Mouse (Mus musculus) myocyte (in vitro differentiated cells): ENCODE measurements around the gene 2300009A05Rik. TPM values are rescaled to one million over a fixed set of nuclear protein-coding genes. Genes with fewer than 3 reads are reported as not detected.

ENCODE experiments used
- H3K27me3 ChIP-seq: one replicate; pipeline ENCODE4 v1.6.1; 2011; ENCODE audit not compliant: control insufficient read depth, insufficient read depth, insufficient read length
- H3K36me3 ChIP-seq: one replicate; pipeline ENCODE4 v1.6.1; 2011; ENCODE audit not compliant: control insufficient read depth, insufficient read depth
- H3K4me2 ChIP-seq: one replicate; pipeline ENCODE4 v1.6.1; 2011; ENCODE audit warnings: low read depth, control low read depth
- H3K4me3 ChIP-seq: one replicate; pipeline ENCODE4 v1.5.1; 2011; ENCODE audit warnings: mild to moderate bottlenecking, control low read depth, moderate library complexity
- H3K79me2 ChIP-seq: one replicate; pipeline ENCODE4 v1.6.1; 2011; ENCODE audit not compliant: control insufficient read depth, insufficient read depth
- H3ac ChIP-seq: one replicate; pipeline ENCODE4 v1.6.1; 2011; ENCODE audit not compliant: control insufficient read depth, insufficient read length
- CEBPB ChIP-seq: IDR thresholded peaks from 2 replicates; pipeline ENCODE4 v1.6.1; 2011; ENCODE audit warnings: mild to moderate bottlenecking, moderate library complexity; ENCODE audit not compliant: poor library complexity, insufficient read depth, severe bottlenecking
- E2F4 ChIP-seq: IDR thresholded peaks from one replicate; pipeline ENCODE4 v1.6.1; 2011; ENCODE audit warnings: mild to moderate bottlenecking, control low read depth, moderate library complexity; ENCODE audit not compliant: insufficient read depth
- MAX ChIP-seq: IDR thresholded peaks from one replicate; pipeline ENCODE4 v1.6.1; 2011; ENCODE audit warnings: low read depth, mild to moderate bottlenecking, control low read depth
- MYOD1 ChIP-seq, 3 experiments: IDR thresholded peaks; one replicate each; pipeline ENCODE4 v1.6.1; 2011; ENCODE audit warnings: control low read depth in 2 of 3, low read depth in 2 of 3, mild to moderate bottlenecking in 2 of 3, moderate library complexity in 1 of 3; ENCODE audit not compliant: insufficient read length in 2 of 3, control insufficient read depth in 1 of 3
- MYOG ChIP-seq, 3 experiments: IDR thresholded peaks; one replicate each; pipeline ENCODE4 v1.6.1; 2011; ENCODE audit warnings: control low read depth in 2 of 3, low read depth in 2 of 3, mild to moderate bottlenecking in 2 of 3; ENCODE audit not compliant: insufficient read length in 2 of 3, control insufficient read depth in 1 of 3, insufficient read depth in 1 of 3
- POLR2A ChIP-seq: IDR thresholded peaks from one replicate; pipeline ENCODE4 v1.6.1; 2011; ENCODE audit warnings: low read depth, mild to moderate bottlenecking, control low read depth, moderate library complexity; ENCODE audit not compliant: insufficient read length
- POLR2AphosphoS2 ChIP-seq: IDR thresholded peaks from one replicate; pipeline ENCODE4 v1.6.1; 2011; ENCODE audit warnings: low read depth, control low read depth; ENCODE audit not compliant: insufficient read length
- REST ChIP-seq: IDR thresholded peaks from one replicate; pipeline ENCODE4 v1.6.1; 2011; ENCODE audit warnings: mild to moderate bottlenecking, control low read depth, moderate library complexity; ENCODE audit not compliant: insufficient read depth, insufficient read length
- SRF ChIP-seq: IDR thresholded peaks from one replicate; pipeline ENCODE4 v1.6.1; 2011; ENCODE audit warnings: low read depth; ENCODE audit not compliant: control insufficient read depth, insufficient read length
- TCF12 ChIP-seq: IDR thresholded peaks from one replicate; pipeline ENCODE4 v1.6.1; 2011; ENCODE audit warnings: mild to moderate bottlenecking, control low read depth; ENCODE audit not compliant: poor library complexity, insufficient read depth, severe bottlenecking
- TCF3 ChIP-seq: IDR thresholded peaks from one replicate; pipeline ENCODE4 v1.6.1; 2011; ENCODE audit warnings: low read depth, control low read depth; ENCODE audit not compliant: insufficient read length
- USF1 ChIP-seq: IDR thresholded peaks from one replicate; pipeline ENCODE4 v1.6.1; 2011; ENCODE audit warnings: low read depth, mild to moderate bottlenecking, control low read depth, moderate library complexity
- polyA plus RNA-seq: library from polyadenylated mRNA; unstranded; fragments of >200 nt; fragmentation: generic; extraction: Trizol; gene quantifications from one replicate; pipeline ENCODE4 v1.2.1, GENCODE M21; 2012; ENCODE audit warnings: missing spikeins

2300009A05Rik gene
- polyA plus RNA-seq, 1 experiment: 26.5 TPM

DNA sequence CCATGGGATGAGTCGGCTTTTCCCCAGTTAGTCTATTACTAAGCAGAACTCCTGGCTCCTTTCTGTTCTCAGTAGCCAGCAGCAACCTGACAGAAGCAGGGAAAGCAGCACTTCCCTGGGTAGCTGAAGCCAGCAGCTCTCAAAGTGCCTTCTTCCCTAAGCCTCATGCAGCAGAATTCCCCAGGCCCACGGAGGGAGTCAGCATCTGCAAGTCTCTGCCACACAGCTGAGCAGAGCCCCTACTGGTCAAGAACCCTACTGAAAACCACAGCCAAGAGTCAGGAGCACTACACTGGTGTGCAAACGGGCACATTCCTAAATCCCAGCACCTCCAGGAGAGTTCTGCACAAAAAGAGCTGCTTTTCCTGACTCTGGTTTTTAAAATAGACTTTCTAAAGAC lies 38.6 kb downstream of the 2300009A05Rik start:
- no peak overlapping the region for H3K4me3 ChIP-seq
- no peak overlapping the region for H3ac ChIP-seq
- no peaks in the 10 kb centered on the region for H3K27me3 ChIP-seq
- H3K36me3 ChIP-seq: no peaks in the 10 kb centered on the region
- no peak overlapping the region for H3K4me2 ChIP-seq
- no peaks in the 10 kb centered on the region for H3K79me2 ChIP-seq
- TF ChIP-seq MYOG (IDR thresholded peaks at IDR 0.05; ENCODE audit: control insufficient read depth in 1 of 3, insufficient read depth in 1 of 3, insufficient read length in 2 of 3, low read depth in 2 of 3): no peak

DNA sequence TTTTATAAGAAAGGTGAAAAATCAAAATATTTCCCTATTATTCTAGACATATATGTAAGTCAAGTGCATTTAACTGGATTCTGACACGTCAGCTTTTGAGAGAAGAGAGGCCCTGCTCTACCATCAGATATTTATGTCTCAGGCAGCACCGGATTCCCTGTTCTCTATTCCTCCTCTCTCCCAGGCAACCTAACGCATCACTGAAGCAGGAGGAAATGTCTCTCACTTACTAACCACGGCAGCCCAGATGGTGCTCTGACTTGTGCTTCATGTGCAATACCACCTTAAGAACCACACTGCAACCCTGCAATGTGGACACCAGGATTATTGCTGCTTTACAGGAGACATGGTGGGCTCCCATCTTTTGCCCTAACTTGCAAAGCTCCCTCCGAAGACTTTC lies 40.0 kb downstream of the 2300009A05Rik start:
- H3K79me2 ChIP-seq: no peaks in the 10 kb centered on the region
- no peak overlapping the region for H3K4me3 ChIP-seq
- no peak for TF ChIP-seq MYOD1 (IDR thresholded peaks at IDR 0.05; ENCODE audit: control insufficient read depth in 1 of 3, insufficient read length in 2 of 3, low read depth in 2 of 3)
- TF ChIP-seq E2F4: no peak
- no peak for TF ChIP-seq TCF12
- TF ChIP-seq TCF3: no peak
- no peak for TF ChIP-seq POLR2AphosphoS2
- TF ChIP-seq MAX: no peak
- TF ChIP-seq USF1: no peak
- no peak for TF ChIP-seq CEBPB
- TF ChIP-seq MYOG (IDR thresholded peaks at IDR 0.05; ENCODE audit: control insufficient read depth in 1 of 3, insufficient read depth in 1 of 3, insufficient read length in 2 of 3, low read depth in 2 of 3): no peak
- no peak overlapping the region for H3K4me2 ChIP-seq
- H3K27me3 ChIP-seq: no peaks in the 10 kb centered on the region
- no peaks in the 10 kb centered on the region for H3K36me3 ChIP-seq
- no peak overlapping the region for H3ac ChIP-seq

DNA sequence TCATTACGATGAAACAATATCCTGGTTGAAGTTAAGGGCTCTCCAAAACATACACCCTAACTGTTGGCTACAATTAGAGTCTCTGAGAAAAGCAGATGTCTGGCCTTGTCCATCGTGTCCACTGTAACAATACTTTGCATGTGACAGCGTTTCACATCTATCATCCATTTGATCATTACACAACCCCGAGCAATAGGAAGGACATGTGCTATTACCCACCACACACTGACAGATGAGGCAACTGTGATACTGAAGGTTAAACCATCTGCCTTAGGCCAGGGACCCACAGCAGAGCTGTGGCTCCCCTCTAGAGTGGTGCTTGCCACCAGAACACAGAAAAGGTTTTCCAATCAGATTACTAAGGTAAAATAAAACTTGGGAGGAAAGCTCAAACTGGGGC lies 42.3 kb downstream of the 2300009A05Rik start:
- Histone ChIP-seq H3ac (no peak overlapping the region), H3K4me3 (no peak overlapping the region), H3K36me3 (no peaks in the 10 kb centered on the region), H3K4me2 (no peak overlapping the region), H3K79me2 (no peaks in the 10 kb centered on the region), H3K27me3 (no peaks in the 10 kb centered on the region)
- TF ChIP-seq CEBPB (no peak), SRF (no peak), TCF12 (no peak), MYOG (IDR thresholded peaks at IDR 0.05; ENCODE audit: control insufficient read depth in 1 of 3, insufficient read depth in 1 of 3, insufficient read length in 2 of 3, low read depth in 2 of 3) (no peak), MAX (no peak), POLR2A (no peak), POLR2AphosphoS2 (no peak), MYOD1 (IDR thresholded peaks at IDR 0.05; ENCODE audit: control insufficient read depth in 1 of 3, insufficient read length in 2 of 3, low read depth in 2 of 3) (no peak), USF1 (no peak), REST (no peak), TCF3 (no peak), E2F4 (no peak)

DNA sequence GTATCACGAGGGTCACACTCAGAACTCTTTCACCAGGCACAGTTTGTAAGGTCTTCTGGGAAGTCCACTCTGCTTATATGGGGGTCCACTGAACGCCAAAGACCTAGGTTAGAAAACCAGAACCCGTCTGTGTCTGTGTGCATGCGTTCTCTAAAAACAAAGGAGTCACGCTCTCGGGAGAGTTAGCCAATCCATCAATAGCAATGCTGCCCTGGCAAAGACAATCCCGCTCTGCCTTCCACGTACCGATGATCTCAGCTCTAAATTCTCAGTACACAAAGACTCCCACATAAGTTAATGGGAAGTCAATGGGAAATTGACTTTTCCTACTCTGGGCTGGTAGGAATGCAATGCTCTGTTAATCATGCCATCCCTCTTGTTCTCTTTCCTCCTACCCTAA lies 42.8 kb downstream of the 2300009A05Rik start:
- no peak overlapping the region for H3K4me2 ChIP-seq
- no peak overlapping the region for H3K4me3 ChIP-seq
- no peaks in the 10 kb centered on the region for H3K27me3 ChIP-seq
- no peaks in the 10 kb centered on the region for H3K36me3 ChIP-seq
- H3ac ChIP-seq: no peak overlapping the region
- H3K79me2 ChIP-seq: no peaks in the 10 kb centered on the region
- no peak for TF ChIP-seq MYOG (IDR thresholded peaks at IDR 0.05; ENCODE audit: control insufficient read depth in 1 of 3, insufficient read depth in 1 of 3, insufficient read length in 2 of 3, low read depth in 2 of 3)
- no peak for TF ChIP-seq POLR2AphosphoS2
- no peak for TF ChIP-seq E2F4
- TF ChIP-seq USF1: no peak
- TF ChIP-seq TCF3: no peak
- no peak for TF ChIP-seq MYOD1 (IDR thresholded peaks at IDR 0.05; ENCODE audit: control insufficient read depth in 1 of 3, insufficient read length in 2 of 3, low read depth in 2 of 3)
- TF ChIP-seq REST: no peak

DNA sequence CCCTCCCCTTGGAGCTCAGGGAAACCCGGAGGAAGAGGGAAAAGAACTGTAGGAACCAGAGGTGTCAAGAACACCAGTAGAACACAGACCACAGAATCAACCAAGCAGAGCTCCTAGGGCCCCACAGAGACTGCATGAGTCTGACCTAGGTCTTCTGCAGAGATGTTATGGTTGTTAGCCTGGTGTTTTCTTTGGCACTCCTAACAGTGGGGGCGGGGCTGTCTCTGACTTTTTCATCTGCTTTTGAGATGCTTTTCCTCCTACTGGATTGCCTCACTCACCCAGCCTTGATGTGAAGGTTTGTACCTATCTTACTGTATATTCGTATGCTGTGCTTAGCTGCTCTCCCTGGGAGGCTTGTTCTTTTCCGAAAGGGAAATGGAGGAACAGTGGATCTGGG lies 44.9 kb downstream of the 2300009A05Rik start:
- no peaks in the 10 kb centered on the region for H3K36me3 ChIP-seq

More for the DNA sequence above, 44.9 kb downstream of the 2300009A05Rik start:
- Histone ChIP-seq H3K79me2 (no peaks in the 10 kb centered on the region), H3K4me3 (no peak overlapping the region), H3K27me3 (no peaks in the 10 kb centered on the region), H3K4me2 (no peak overlapping the region), H3ac (no peak overlapping the region)
- TF ChIP-seq POLR2AphosphoS2 (no peak), TCF12 (no peak), CEBPB (no peak), MYOD1 (IDR thresholded peaks at IDR 0.05; ENCODE audit: control insufficient read depth in 1 of 3, insufficient read length in 2 of 3, low read depth in 2 of 3) (no peak), TCF3 (no peak), SRF (no peak), REST (no peak), POLR2A (no peak)
